Mouse (Mus musculus): Measurements from ENCODE around the gene Chrnb1.

GRCm38 (mm10) chr11:69818871-69819270 is 23.1 kb upstream of the Chrnb1 start:
- TF ChIP-seq POLR2A (IDR thresholded peaks at IDR 0.05; ENCODE audit: borderline replicate concordance, control insufficient read depth, low read depth, low read length) (no peak), CTCF (IDR thresholded peaks at IDR 0.05; ENCODE audit: control insufficient read depth, insufficient read depth, low read length) (no peak)

All from bone marrow, adult 2 months (tissue).